Mouse (Mus musculus): ENCODE measurements around the gene C130073F10Rik.

DNA sequence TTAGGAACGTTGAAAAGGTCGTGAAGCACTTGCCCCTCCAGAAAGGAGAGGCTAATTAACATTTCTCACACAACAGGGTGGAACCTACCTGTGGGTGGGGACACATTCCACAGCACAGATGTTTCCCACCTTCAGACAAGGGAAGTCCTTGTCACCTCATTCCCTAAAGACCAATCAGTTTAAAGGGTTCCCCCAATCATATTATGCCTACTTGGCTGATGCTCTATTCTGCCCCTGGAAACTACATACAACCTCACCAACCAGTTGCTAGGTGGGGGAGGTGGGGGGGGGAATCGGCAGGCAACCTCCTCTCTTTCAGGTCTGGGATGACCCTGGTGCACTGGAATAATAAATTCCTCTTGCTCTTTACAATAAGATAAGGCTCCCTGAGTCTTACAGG, 9.9 kb downstream of the C130073F10Rik start:
- TF ChIP-seq CTCF (IDR thresholded peaks at IDR 0.05; ENCODE audit: low read depth, low read length), result no peak
- TF ChIP-seq POLR2A (IDR thresholded peaks at IDR 0.05; ENCODE audit: extremely low read depth, insufficient read depth, low read length), result no peak
